Mouse (Mus musculus): ENCODE measurements around the gene Erlin1.

The Erlin1 gene

DNA sequence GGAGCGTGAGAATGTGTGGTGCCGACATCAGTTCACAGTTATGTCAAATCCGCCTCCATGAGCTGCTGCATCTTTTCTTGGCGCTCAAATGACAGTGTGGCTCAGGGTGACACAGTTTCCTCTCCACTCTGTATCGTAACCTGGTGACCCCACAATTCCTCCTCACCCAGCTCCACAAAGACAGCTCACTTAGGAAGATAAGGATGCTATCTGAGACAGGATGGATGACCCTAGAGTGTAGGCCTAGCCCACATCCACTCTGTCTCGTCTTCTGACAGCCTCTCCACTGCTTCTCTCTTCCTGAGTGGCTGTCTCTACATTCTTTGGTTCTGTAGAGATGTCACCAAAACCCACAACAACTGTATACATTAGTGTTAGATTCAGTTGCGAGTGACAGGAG, 74.2 kb downstream of the Erlin1 start:
- no peak for DNase-seq

DNA sequence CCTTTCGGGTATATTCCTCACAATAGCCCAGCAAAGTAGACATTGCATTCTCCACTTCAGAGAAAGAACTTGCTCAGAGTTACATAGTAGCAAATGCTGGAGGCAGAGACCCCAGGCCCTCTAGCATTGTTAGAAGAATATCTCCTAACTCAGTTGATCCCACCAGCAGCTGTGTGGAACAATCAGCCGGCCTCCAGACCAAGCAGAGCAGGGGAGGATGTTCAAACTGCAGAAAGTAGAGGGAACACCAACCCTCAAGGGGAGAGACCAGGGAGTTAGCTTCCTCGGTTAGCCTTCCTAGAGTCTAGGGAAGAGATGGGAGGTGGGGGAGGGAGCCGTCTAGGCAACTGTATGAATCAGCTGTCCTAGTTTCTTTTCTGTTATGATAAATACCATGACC, 77.1 kb downstream of the Erlin1 start:
- no peak for DNase-seq

DNA sequence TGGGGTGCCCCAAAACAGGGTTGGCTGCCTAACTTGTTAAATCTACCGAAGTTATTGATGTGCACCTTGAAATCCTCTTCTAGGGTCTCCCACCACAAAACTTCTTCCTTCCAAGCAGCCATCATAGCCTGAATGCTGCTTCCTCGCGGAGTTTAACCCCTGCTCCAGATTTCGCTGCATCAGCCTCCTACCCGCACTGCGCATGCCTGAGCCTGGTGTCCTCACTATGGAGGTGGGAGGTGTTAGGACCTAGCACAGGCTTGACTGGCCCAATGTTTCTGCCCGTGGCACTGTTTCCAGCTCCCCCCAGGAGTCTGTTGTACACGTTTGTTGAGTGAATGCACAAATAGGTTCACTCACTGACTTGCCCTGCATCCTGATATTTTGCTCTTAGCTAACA, 79.2 kb downstream of the Erlin1 start:
- no peak for DNase-seq

DNA sequence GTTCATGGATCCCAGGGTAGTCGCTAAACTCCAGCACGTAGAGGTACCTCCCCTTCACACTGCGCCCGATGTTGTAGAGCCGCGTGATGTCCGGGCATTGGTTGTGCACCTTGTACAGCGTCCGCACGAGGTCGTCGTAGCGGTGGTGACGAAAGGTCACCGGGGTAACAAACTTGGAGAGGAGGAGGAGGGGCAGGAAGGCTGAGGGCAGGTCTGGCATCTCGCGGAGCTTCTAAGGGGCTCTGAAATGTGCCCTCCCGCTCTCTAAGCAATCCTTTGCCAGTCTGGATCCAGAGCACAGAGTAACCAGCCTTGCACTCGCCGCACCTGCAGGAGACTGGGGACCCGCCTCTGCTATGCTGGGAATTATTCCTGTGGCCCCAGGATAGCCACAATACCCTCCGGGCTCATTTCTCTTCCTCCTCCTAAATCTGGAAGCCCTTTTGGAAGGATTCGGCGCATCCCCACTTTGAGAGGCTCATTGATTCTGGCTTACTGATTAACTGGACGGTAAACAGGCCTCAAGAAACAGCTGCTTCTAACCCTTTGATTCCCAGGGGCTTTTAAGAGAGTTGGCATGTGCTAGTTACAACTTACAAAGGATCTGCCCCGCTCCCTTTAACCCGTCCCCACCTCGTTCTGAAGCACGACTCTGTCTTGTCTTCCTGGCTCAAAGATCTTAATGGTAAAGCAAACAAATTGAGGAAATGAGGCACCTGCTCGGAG, 83.4 kb downstream of the Erlin1 start, which contains the start of gene Cpn1:
Cpn1 (minus strand) TSS at position 488 of the 726 bp plus-strand sequence.
- peak; percentile 30 for DNase-seq
